Mouse (Mus musculus) erythroblast, embryonic 14.5 days (primary cell): ENCODE measurements around the gene Lrrc75a. TPM values are rescaled to one million over a fixed set of nuclear protein-coding genes. Genes with fewer than 3 reads are reported as not detected.

Source experiments
- H3K27me3 ChIP-seq: 2 replicates; pipeline ENCODE4 v1.6.1; 2012; ENCODE audit warnings: inconsistent platforms; ENCODE audit not compliant: control insufficient read depth
- H3K36me3 ChIP-seq: 2 replicates; pipeline ENCODE4 v1.6.1; 2012; ENCODE audit warnings: mild to moderate bottlenecking, inconsistent platforms; ENCODE audit not compliant: control insufficient read depth
- H3K4me1 ChIP-seq: 2 replicates; pipeline ENCODE4 v1.6.1; 2012; ENCODE audit warnings: inconsistent platforms; ENCODE audit not compliant: control insufficient read depth
- H3K4me3 ChIP-seq: replicated peaks from 2 replicates; pipeline ENCODE3; 2012; ENCODE audit warnings: moderate library complexity, mild to moderate bottlenecking, inconsistent platforms
- H3K9me3 ChIP-seq: 2 replicates; pipeline ENCODE4 v1.6.1; 2012; ENCODE audit warnings: low read length, inconsistent platforms, mixed read lengths; ENCODE audit not compliant: control insufficient read depth
- GATA1 ChIP-seq: IDR thresholded peaks from 2 replicates; pipeline ENCODE4 v1.6.1; 2012; ENCODE audit warnings: low read length, inconsistent platforms, mixed read lengths
- TAL1 ChIP-seq: IDR thresholded peaks from 3 replicates; pipeline ENCODE4 v1.6.1; 2012; ENCODE audit warnings: low read length, inconsistent platforms, mixed read lengths
- polyA plus RNA-seq: library from polyadenylated mRNA; stranded (reverse); fragments of >175 nt; gene quantifications from 2 replicates; pipeline ENCODE4 v1.2.3, GENCODE M21; 2012

Lrrc75a gene
- polyA plus RNA-seq, 1 experiment = 0.08 TPM

GRCm38 (mm10) chr11:62587034-62587433, 61.3 kb downstream of the Lrrc75a start:
- Histone ChIP-seq H3K36me3 (no peaks in the 10 kb centered on the region), H3K27me3 (no peaks in the 10 kb centered on the region), H3K9me3 (no peaks in the 10 kb centered on the region), H3K4me3 (no peak overlapping the region), H3K4me1 (peaks cover 19% of the 10 kb centered on the region)
- no peak for TF ChIP-seq GATA1
- no peak for TF ChIP-seq TAL1

- Histone ChIP-seq H3K27me3 (no peaks in the 10 kb centered on the region), H3K4me3 (no peak overlapping the region), H3K9me3 (no peaks in the 10 kb centered on the region), H3K36me3 (no peaks in the 10 kb centered on the region), H3K4me1 (peaks cover 24% of the 10 kb centered on the region)
- TF ChIP-seq TAL1 = no peak
- TF ChIP-seq GATA1 = no peak
Observed at GRCm38 (mm10) chr11:62584671-62585206, 63.6 kb downstream of the Lrrc75a start.

- TF ChIP-seq GATA1 = no peak
- no peak for TF ChIP-seq TAL1
- H3K4me3 ChIP-seq = no peak overlapping the region
- H3K9me3 ChIP-seq = no peaks in the 10 kb centered on the region
- no peaks in the 10 kb centered on the region for H3K27me3 ChIP-seq
- H3K4me1 ChIP-seq = peaks cover 24% of the 10 kb centered on the region
- no peaks in the 10 kb centered on the region for H3K36me3 ChIP-seq
Observed at GRCm38 (mm10) chr11:62583031-62583430, 65.3 kb downstream of the Lrrc75a start.

GRCm38 (mm10) chr11:62576530-62577152, 71.7 kb downstream of the Lrrc75a start:
- TF ChIP-seq GATA1 = no peak
- Histone ChIP-seq H3K9me3 (no peaks in the 10 kb centered on the region), H3K36me3 (no peaks in the 10 kb centered on the region), H3K4me1 (peaks cover 34% of the 10 kb centered on the region), H3K27me3 (peaks cover 11% of the 10 kb centered on the region), H3K4me3 (peak overlapping the region; percentile 59)

DNA sequence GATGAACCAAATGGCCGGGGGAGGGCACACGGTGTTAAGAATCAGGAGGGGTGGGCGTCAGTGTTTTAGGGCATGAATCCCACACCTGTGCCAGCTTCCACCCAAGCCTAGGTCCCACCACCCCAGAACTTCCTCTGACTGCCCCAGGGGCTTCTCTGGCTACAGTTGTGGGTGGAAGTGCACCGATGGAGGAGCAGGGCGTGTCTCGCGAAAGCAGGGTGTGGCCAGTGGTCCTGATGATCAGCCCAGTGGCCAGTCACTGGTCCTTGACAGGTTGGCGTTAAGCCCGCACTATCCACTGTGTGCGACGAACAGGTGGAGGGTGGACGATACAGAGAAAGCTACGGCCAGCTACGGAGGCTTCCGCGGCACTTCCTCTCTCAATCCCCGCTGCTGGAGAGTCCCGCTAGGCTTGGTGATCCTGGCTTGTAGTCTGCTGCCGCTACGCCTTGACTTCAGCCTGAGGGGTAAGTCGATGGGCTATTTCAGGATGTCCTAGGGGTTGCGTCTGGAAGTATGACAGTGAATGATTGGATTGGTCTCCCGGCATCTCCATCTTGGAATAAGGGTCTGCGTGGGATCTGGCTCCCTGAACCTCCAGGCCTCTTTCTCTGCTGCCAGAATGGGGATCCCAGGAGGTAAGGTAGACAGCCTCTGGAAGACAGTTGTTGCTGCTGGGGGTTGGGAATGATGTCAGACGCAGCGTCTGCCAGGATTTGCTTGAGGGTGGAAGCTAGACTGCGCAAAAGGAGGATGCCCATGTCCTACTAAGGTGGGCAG, 72.5 kb downstream of the Lrrc75a start:
- Histone ChIP-seq H3K4me3 (peak overlapping the region; percentile 59), H3K9me3 (no peaks in the 10 kb centered on the region), H3K27me3 (peaks cover 11% of the 10 kb centered on the region), H3K4me1 (peaks cover 34% of the 10 kb centered on the region), H3K36me3 (no peaks in the 10 kb centered on the region)
- TF ChIP-seq GATA1 (no peak), TAL1 (no peak)

DNA sequence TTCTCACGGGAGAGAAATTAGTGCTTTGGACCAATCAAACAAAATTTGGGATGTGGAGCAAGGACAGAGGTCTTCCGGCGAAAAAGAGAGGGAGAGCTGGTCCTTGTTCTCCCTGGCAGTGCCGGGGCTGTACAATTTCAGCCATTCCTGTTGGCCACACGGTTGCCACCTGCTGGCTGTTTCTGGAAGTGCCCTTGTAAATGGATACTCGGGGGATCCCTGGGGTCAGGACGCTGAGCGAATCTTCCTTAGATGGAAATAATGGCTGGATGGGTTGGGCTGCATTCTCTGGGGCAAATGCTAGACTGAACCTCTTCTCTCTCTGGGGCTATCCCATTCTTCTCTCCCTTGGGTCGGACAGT, 73.0 kb downstream of the Lrrc75a start:
- no peaks in the 10 kb centered on the region for H3K36me3 ChIP-seq
- peaks cover 30% of the 10 kb centered on the region for H3K4me1 ChIP-seq
- H3K9me3 ChIP-seq = no peaks in the 10 kb centered on the region
- TF ChIP-seq TAL1 (no peak), GATA1 (no peak)
- peaks cover 11% of the 10 kb centered on the region for H3K27me3 ChIP-seq
- peak overlapping the region; percentile 59 for H3K4me3 ChIP-seq

DNA sequence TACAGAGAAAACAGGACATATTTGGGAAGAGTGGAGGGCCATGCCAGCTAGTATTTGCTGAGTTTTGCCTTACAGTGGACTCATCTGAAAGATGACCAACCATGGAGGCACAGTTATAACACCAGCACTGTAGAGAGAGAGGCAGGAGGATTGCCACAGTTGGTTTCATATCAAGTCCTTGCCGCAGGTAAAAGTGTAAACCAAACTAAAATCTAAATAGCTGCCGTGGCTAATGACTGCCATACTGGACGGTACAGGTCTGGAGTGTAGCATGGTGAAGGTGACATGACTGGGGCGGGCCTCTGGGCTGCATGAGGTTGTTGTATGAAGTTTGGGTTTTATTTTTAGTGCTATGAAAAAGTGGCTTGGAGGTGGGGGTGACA, 73.6 kb downstream of the Lrrc75a start:
- Histone ChIP-seq H3K9me3 (no peaks in the 10 kb centered on the region), H3K4me1 (peaks cover 28% of the 10 kb centered on the region), H3K36me3 (no peaks in the 10 kb centered on the region), H3K27me3 (peaks cover 11% of the 10 kb centered on the region), H3K4me3 (no peak overlapping the region)
- TF ChIP-seq GATA1 (no peak), TAL1 (no peak)

DNA sequence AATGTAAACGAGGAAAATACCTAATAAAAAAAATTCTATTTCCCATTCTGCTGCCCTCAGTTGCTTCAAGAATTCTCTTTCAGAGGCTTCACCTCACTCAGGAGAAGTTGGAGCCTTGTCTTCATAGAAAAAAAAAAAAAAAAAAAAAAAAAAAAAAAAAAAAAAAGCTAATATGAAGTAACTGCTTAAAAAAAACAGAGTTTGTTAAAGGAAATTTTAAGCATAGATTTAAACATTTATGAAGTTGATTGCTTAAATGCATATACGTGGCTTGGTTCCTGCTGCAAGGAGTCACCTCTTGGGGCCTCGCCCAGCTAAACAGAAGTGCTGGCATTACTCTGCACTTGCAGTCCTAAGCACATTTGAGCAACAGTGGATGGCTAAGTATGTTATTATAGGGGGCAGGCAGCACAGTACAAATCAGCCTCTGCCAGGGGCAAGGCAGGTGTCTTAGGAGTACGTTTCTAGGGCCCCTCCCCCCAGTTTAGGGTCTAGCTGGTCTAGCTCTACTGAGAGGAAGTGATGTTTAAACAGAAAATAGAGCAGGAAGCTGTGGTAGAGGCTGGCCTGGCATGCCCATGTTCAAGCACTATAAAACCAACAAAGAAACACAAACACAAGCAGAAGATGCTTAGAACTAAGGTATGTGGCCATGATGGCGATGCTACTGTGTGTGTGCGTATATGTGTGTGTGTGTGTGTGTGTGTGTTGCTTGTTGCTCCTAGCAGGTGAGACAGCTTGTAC, 74.2 kb downstream of the Lrrc75a start, which contains the start of gene Trpv2:
Gene Trpv2 (plus strand): TSS at position 528 of the 744 bp plus-strand sequence.
- Histone ChIP-seq H3K4me1 (peaks cover 28% of the 10 kb centered on the region), H3K4me3 (peak within 1 kb of the TSS; percentile 59), H3K36me3 (no peaks in the 10 kb centered on the region), H3K27me3 (peaks cover 11% of the 10 kb centered on the region), H3K9me3 (no peaks in the 10 kb centered on the region; the same call in 1 of the 2 replicates)
- no peak for TF ChIP-seq TAL1
- TF ChIP-seq GATA1 = no peak

DNA sequence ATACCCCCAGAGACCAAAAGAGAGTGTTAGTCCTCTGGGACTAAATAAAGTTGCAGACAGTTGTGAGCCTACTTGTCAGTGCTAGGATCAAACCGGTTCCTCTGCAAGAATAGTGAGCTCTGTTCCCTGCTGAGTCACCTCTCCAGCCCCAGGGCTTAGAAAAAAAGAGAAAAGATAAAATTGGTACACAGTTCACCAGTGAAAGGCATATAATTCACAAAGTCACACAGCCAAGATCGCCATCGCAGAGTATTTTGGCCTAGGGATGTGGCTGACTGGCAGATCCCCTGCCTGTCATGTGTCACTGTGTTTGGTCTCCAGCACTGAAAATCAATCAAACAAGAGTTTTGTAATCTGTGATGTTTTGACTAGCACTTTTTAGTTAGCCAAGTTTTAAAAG, 80.0 kb downstream of the Lrrc75a start:
- H3K4me1 ChIP-seq = no peaks in the 10 kb centered on the region
- H3K27me3 ChIP-seq = peaks cover 8% of the 10 kb centered on the region
- no peaks in the 10 kb centered on the region for H3K36me3 ChIP-seq
- H3K9me3 ChIP-seq = no peaks in the 10 kb centered on the region; the same call in 1 of the 2 replicates
- TF ChIP-seq GATA1 (no peak), TAL1 (no peak)
- H3K4me3 ChIP-seq = no peak overlapping the region
